Mouse (Mus musculus) olfactory bulb, adult 2 months (tissue): Measurements from ENCODE around the gene Galnt7.

Experiments
- CTCF ChIP-seq: fragments of 200-500 bp; IDR thresholded peaks from 2 replicates; pipeline ENCODE4 v1.5.1; 2012; ENCODE audit warnings: low read depth, mild to moderate bottlenecking, low read length, moderate library complexity; ENCODE audit not compliant: insufficient read depth
- POLR2A ChIP-seq: fragments of 200-500 bp; IDR thresholded peaks from 2 replicates; pipeline ENCODE4 v1.6.1; 2012; ENCODE audit warnings: mild to moderate bottlenecking, low read depth, low read length, moderate library complexity; ENCODE audit not compliant: insufficient read depth

- TF ChIP-seq POLR2A = no peak
- no peak for TF ChIP-seq CTCF
Measured at GRCm38 (mm10) chr8:57577301-57577700, 75.5 kb downstream of the Galnt7 start.
